Mouse (Mus musculus) CH12.LX (cell line): ENCODE measurements around the gene Pkn3. TPM values are rescaled to one million over a fixed set of nuclear protein-coding genes. Genes with fewer than 3 reads are reported as not detected.

Experiments used
- DNase-seq: peaks from one replicate; pipeline ENCODE4 v3.0.0-alpha.2; 2013; ENCODE audit errors: extremely low read depth
- H3K27ac ChIP-seq: 2 replicates; pipeline ENCODE4 v1.5.1; 2012; ENCODE audit warnings: low read depth, mild to moderate bottlenecking, control low read depth, moderate library complexity; ENCODE audit not compliant: insufficient read depth
- H3K27me3 ChIP-seq: replicated peaks from 2 replicates; pipeline ENCODE3; 2012; ENCODE audit warnings: inconsistent platforms
- H3K36me3 ChIP-seq, 2 experiments: replicated peaks in 1 of 2; 2 replicates each; pipeline versions ENCODE3 to v1.6.1; 2012; ENCODE audit warnings: inconsistent platforms in 1 of 2, low read length in 1 of 2, mild to moderate bottlenecking in 1 of 2, mixed read lengths in 1 of 2, moderate library complexity in 1 of 2; ENCODE audit not compliant: control insufficient read depth in 1 of 2, insufficient read depth in 1 of 2
- H3K4me1 ChIP-seq, 2 experiments: 2 replicates each; pipeline ENCODE4 v1.6.1; 2012; ENCODE audit warnings: inconsistent platforms in 1 of 2, moderate library complexity in 1 of 2; ENCODE audit not compliant: insufficient read depth in 2 of 2, control insufficient read depth in 1 of 2
- H3K4me2 ChIP-seq: 2 replicates; pipeline ENCODE4 v1.6.1; 2012; ENCODE audit warnings: low read depth, mild to moderate bottlenecking, control low read depth; ENCODE audit not compliant: poor library complexity, insufficient read depth, severe bottlenecking
- H3K4me3 ChIP-seq, 3 experiments: fragments of 150-350 bp in 1 of 3; sonication (generic) in 1 of 3; replicated peaks in 1 of 3; 2 replicates each; pipeline versions ENCODE3 to v1.5.1; 2011 to 2012; ENCODE audit warnings: low read depth in 2 of 3, low read length in 2 of 3, mild to moderate bottlenecking in 2 of 3, moderate library complexity in 2 of 3, control low read depth in 1 of 3, improper control_type of control experiment in 1 of 3, inconsistent platforms in 1 of 3, mixed read lengths in 1 of 3; ENCODE audit not compliant: poor library complexity in 1 of 3
- H3K79me2 ChIP-seq: replicated peaks from 2 replicates; pipeline ENCODE4 v1.6.1; 2012; ENCODE audit warnings: mild to moderate bottlenecking, moderate library complexity; ENCODE audit not compliant: control insufficient read depth, poor library complexity, insufficient read depth, severe bottlenecking; ENCODE audit errors: extremely low read depth
- H3K9ac ChIP-seq: 2 replicates; pipeline ENCODE4 v1.6.1; 2012; ENCODE audit warnings: low read depth, mild to moderate bottlenecking, control low read depth, moderate library complexity; ENCODE audit not compliant: insufficient read depth
- H3K9me3 ChIP-seq: replicated peaks from 2 replicates; pipeline ENCODE3; 2012; ENCODE audit warnings: low read length, inconsistent platforms, mixed read lengths
- CHD2 ChIP-seq: IDR thresholded peaks from 2 replicates; pipeline ENCODE4 v1.6.1; 2011; ENCODE audit warnings: low read length, improper control_type of control experiment
- E2F4 ChIP-seq: IDR thresholded peaks from 2 replicates; pipeline ENCODE4 v1.6.1; 2011; ENCODE audit warnings: low read depth, low read length, improper control_type of control experiment; ENCODE audit not compliant: insufficient replicate concordance
- ELF1 ChIP-seq: IDR thresholded peaks from 2 replicates; pipeline ENCODE4 v1.6.1; 2014; ENCODE audit warnings: low read depth, mild to moderate bottlenecking, inconsistent platforms, low read length, improper control_type of control experiment
- EP300 ChIP-seq: IDR thresholded peaks from 2 replicates; pipeline ENCODE4 v1.6.1; 2011; ENCODE audit warnings: low read length, improper control_type of control experiment
- GABPA ChIP-seq: IDR thresholded peaks from 2 replicates; pipeline ENCODE4 v1.6.1; 2012; ENCODE audit warnings: low read depth, low read length, improper control_type of control experiment, inconsistent platforms; ENCODE audit not compliant: insufficient replicate concordance
- HCFC1 ChIP-seq: IDR thresholded peaks from 2 replicates; pipeline ENCODE4 v1.6.1; 2012; ENCODE audit warnings: low read depth, mild to moderate bottlenecking, inconsistent platforms, low read length, improper control_type of control experiment
- JUN ChIP-seq: IDR thresholded peaks from 2 replicates; pipeline ENCODE4 v1.6.1; 2011; ENCODE audit warnings: low read depth, mild to moderate bottlenecking, low read length, improper control_type of control experiment, moderate library complexity; ENCODE audit not compliant: insufficient read depth
- JUND ChIP-seq: conservative IDR thresholded peaks from 2 replicates; pipeline ENCODE4 v1.6.1; 2011; ENCODE audit warnings: low read depth, low read length, improper control_type of control experiment
- KAT2A ChIP-seq: IDR thresholded peaks from 2 replicates; pipeline ENCODE4 v1.6.1; 2012; ENCODE audit warnings: low read length, improper control_type of control experiment, inconsistent platforms; ENCODE audit not compliant: insufficient replicate concordance
- MXI1 ChIP-seq: IDR thresholded peaks from 2 replicates; pipeline ENCODE4 v1.6.1; 2011; ENCODE audit warnings: mild to moderate bottlenecking, low read depth, low read length, improper control_type of control experiment
- MYC ChIP-seq: IDR thresholded peaks from 2 replicates; pipeline ENCODE4 v1.6.1; 2011; ENCODE audit warnings: low read depth, mild to moderate bottlenecking, improper control_type of control experiment, low read length
- NELFE ChIP-seq: IDR thresholded peaks from 2 replicates; pipeline ENCODE4 v1.6.1; 2011; ENCODE audit warnings: low read depth, low read length, improper control_type of control experiment
- NRF1 ChIP-seq: IDR thresholded peaks from 2 replicates; pipeline ENCODE4 v1.6.1; 2014; ENCODE audit warnings: low read depth, mild to moderate bottlenecking, inconsistent platforms, low read length, improper control_type of control experiment, moderate library complexity
- POLR2A ChIP-seq: IDR thresholded peaks from 2 replicates; pipeline ENCODE4 v1.6.1; 2011; ENCODE audit warnings: low read depth, mild to moderate bottlenecking, improper control_type of control experiment, low read length
- RAD21 ChIP-seq: IDR thresholded peaks from 2 replicates; pipeline ENCODE4 v1.6.1; 2011; ENCODE audit warnings: low read depth, mild to moderate bottlenecking, low read length, improper control_type of control experiment, moderate library complexity
- SMC3 ChIP-seq: IDR thresholded peaks from 2 replicates; pipeline ENCODE4 v1.6.1; 2011; ENCODE audit warnings: low read depth, low read length, improper control_type of control experiment
- TCF12 ChIP-seq: IDR thresholded peaks from 2 replicates; pipeline ENCODE4 v1.6.1; 2014; ENCODE audit warnings: low read depth, mild to moderate bottlenecking, inconsistent platforms, low read length, improper control_type of control experiment
- UBTF ChIP-seq: IDR thresholded peaks from 2 replicates; pipeline ENCODE4 v1.6.1; 2012; ENCODE audit warnings: low read depth, mild to moderate bottlenecking, inconsistent platforms, low read length, improper control_type of control experiment, moderate library complexity
- USF1 ChIP-seq: IDR thresholded peaks from 2 replicates; pipeline ENCODE4 v1.6.1; 2014; ENCODE audit warnings: low read depth, mild to moderate bottlenecking, inconsistent platforms, low read length, improper control_type of control experiment
- ZC3H11A ChIP-seq: IDR thresholded peaks from 2 replicates; pipeline ENCODE4 v1.6.1; 2012; ENCODE audit warnings: low read depth, mild to moderate bottlenecking, inconsistent platforms, low read length, improper control_type of control experiment
- ZMIZ1 ChIP-seq: IDR thresholded peaks from 2 replicates; pipeline ENCODE4 v1.6.1; 2012; ENCODE audit warnings: low read depth, mild to moderate bottlenecking, inconsistent platforms, low read length, improper control_type of control experiment
- ZNF384 ChIP-seq: IDR thresholded peaks from 2 replicates; pipeline ENCODE4 v1.6.1; 2012; ENCODE audit warnings: low read depth, low read length, improper control_type of control experiment, inconsistent platforms
- dilution Hi-C: fragments of 300-500 bp; cut with MboI; formaldehyde crosslinking; loops from 2 replicates; pipeline ENCODE4 v1.14.3; 2020; ENCODE audit warnings: low sequenced_read_pairs; ENCODE audit not compliant: extremely low pct_unique_long_range_greater_than_20kb, extremely low pct_ligation_motif_present
- in situ Hi-C: fragments of 300-500 bp; cut with MboI; formaldehyde crosslinking; loops from 3 replicates; pipeline ENCODE4 v1.14.3; 2019; ENCODE audit warnings: low sequenced_read_pairs, low pct_ligation_motif_present, low pct_unique_long_range_greater_than_20kb, mixed read lengths
- polyA plus RNA-seq: library from polyadenylated mRNA; unstranded; fragments of >175 nt; gene quantifications from 2 replicates; pipeline ENCODE4 v1.2.1, GENCODE M21; 2012; ENCODE audit warnings: low read depth; ENCODE audit not compliant: insufficient read length
- total RNA-seq, 2 experiments: library from RNA; depleted of rRNA; stranded (reverse); fragments of 300-350 nt in 1 of 2; fragments of >200 nt in 1 of 2; gene quantifications; 2 replicates each; pipeline ENCODE4 v1.2.3; 2012 to 2014

The Pkn3 gene
- total and polyA plus RNA-seq, 3 experiments: 4.7 to 8.3 (median 6.7) TPM

- Histone ChIP-seq H3K4me2 (no peak overlapping the region), H3K27me3 (no peaks in the 10 kb centered on the region), H3K27ac (no peak overlapping the region), H3K4me3 (no peak overlapping the region), H3K4me1 (no peaks in the 10 kb centered on the region), H3K9ac (no peak overlapping the region), H3K79me2 (no peaks in the 10 kb centered on the region), H3K36me3 (peaks cover 43 to 78% of the 10 kb centered on the region in 2 experiments), H3K9me3 (no peaks in the 10 kb centered on the region)
- TF ChIP-seq KAT2A: no peak
- TF ChIP-seq ELF1: no peak
- TF ChIP-seq MXI1: no peak
- TF ChIP-seq ZC3H11A: no peak
- TF ChIP-seq RAD21: no peak
- dilution Hi-C loops: no loop called here
- no peak for DNase-seq
- in situ Hi-C loops: no loop called here
Observed at GRCm38 (mm10) chr2:30111500-30111899, 34.0 kb downstream of the Pkn3 start.

- in situ Hi-C loops: no loop called here
- no peak for DNase-seq
- no peaks in the 10 kb centered on the region for H3K27me3 ChIP-seq
- H3K9me3 ChIP-seq: no peaks in the 10 kb centered on the region
- dilution Hi-C loops: no loop called here
- H3K79me2 ChIP-seq: no peaks in the 10 kb centered on the region
- no peak overlapping the region for H3K4me3 ChIP-seq
- H3K9ac ChIP-seq: no peak overlapping the region
- H3K27ac ChIP-seq: no peak overlapping the region
- H3K36me3 ChIP-seq: peaks cover 39 to 69% of the 10 kb centered on the region in 2 experiments
- no peak overlapping the region for H3K4me2 ChIP-seq
- H3K4me1 ChIP-seq: no peaks in the 10 kb centered on the region
- TF ChIP-seq EP300 (no peak), NRF1 (no peak), HCFC1 (no peak), JUND (no peak), MYC (no peak), POLR2A (no peak), USF1 (no peak), SMC3 (no peak), GABPA (no peak), JUN (no peak), KAT2A (no peak), UBTF (no peak), ZNF384 (no peak), ZMIZ1 (no peak), E2F4 (no peak), NELFE (no peak), CHD2 (no peak), TCF12 (no peak)
Observed at GRCm38 (mm10) chr2:30112564-30112963, 35.1 kb downstream of the Pkn3 start.
